Mouse (Mus musculus) liver, embryonic 13.5 days (tissue): ENCODE measurements around the gene Olfr1225. TPM values are rescaled to one million over a fixed set of nuclear protein-coding genes. Genes with fewer than 3 reads are reported as not detected.
"Not testable (repeated sequence)": the region's sequence is repeated elsewhere in the genome, so short reads cannot be mapped to it uniquely, and the experiment has no call there.

Experiments used
- ATAC-seq: fragments of 200-750 bp; cut with Nextera tagmentation; 2 replicates; pipeline ENCODE4 v1.8.0; 2017; ENCODE audit warnings: low read depth, mild to moderate bottlenecking, moderate number of reproducible peaks, moderate library complexity
- DNase-seq: peaks from one replicate; pipeline ENCODE4 v3.0.0; 2022
- H3K27ac ChIP-seq: fragments of 300-500 bp; sonication (generic); 2 replicates; pipeline ENCODE4 v1.5.1; 2015; ENCODE audit warnings: moderate library complexity, mild to moderate bottlenecking, inconsistent platforms
- H3K27me3 ChIP-seq: fragments of 300-500 bp; sonication (generic); 2 replicates; pipeline ENCODE4 v1.6.1; 2015; ENCODE audit warnings: mild to moderate bottlenecking, inconsistent platforms
- H3K36me3 ChIP-seq: fragments of 300-500 bp; sonication (generic); 2 replicates; pipeline ENCODE4 v1.6.1; 2015; ENCODE audit warnings: mild to moderate bottlenecking, inconsistent platforms
- H3K4me1 ChIP-seq: fragments of 300-500 bp; sonication (generic); replicated peaks from 2 replicates; pipeline ENCODE4 v1.6.1; 2015; ENCODE audit warnings: inconsistent platforms
- H3K4me2 ChIP-seq: fragments of 300-500 bp; sonication (generic); 2 replicates; pipeline ENCODE4 v1.6.1; 2015; ENCODE audit warnings: inconsistent platforms, mild to moderate bottlenecking, moderate library complexity
- H3K4me3 ChIP-seq: fragments of 300-500 bp; sonication (generic); replicated peaks from 2 replicates; pipeline ENCODE4 v1.5.1; 2015; ENCODE audit warnings: mild to moderate bottlenecking, inconsistent platforms
- H3K9ac ChIP-seq: fragments of 300-500 bp; sonication (generic); 2 replicates; pipeline ENCODE4 v1.6.1; 2015; ENCODE audit warnings: mild to moderate bottlenecking, inconsistent platforms
- H3K9me3 ChIP-seq: fragments of 300-500 bp; sonication (generic); replicated peaks from 2 replicates; pipeline ENCODE4 v1.6.1; 2016; ENCODE audit warnings: inconsistent platforms
- WGBS: fragments of 180-500 bp; shearing (Covaris S2); methylation state at CpG from one replicate; pipeline ENCODE4 v1.1.7; 2015; ENCODE audit not compliant: insufficient replicate concordance; 5-methylcytosine and 5-hydroxymethylcytosine counted together
- polyA plus RNA-seq: library from polyadenylated mRNA; unstranded; fragments of >200 nt; fragmentation: Nextera tagmentation; extraction: Ambion mirVana; gene quantifications from 2 replicates; pipeline ENCODE4 v1.2.1, GENCODE M21; 2015

Olfr1225 gene
- not detected in 2 replicates for polyA plus RNA-seq

- no peaks in the 10 kb centered on the region for H3K27me3 ChIP-seq
- no peak within 1 kb of the TSS for H3K4me2 ChIP-seq
- no peak for DNase-seq
- H3K4me1 ChIP-seq: no peaks in the 10 kb centered on the region
- H3K27ac ChIP-seq: no peak within 1 kb of the TSS
- H3K4me3 ChIP-seq: no peak within 1 kb of the TSS
- no peaks in the 10 kb centered on the region for H3K36me3 ChIP-seq
- H3K9me3 ChIP-seq: no peaks in the 10 kb centered on the region
- ATAC-seq: no peak
- 53% methylated on average over 1 of the region's 1 CpGs for WGBS
- no peak within 1 kb of the TSS for H3K9ac ChIP-seq
Measured at GRCm38 (mm10) chr2:89174569-89174968, at the start of gene Olfr1225. Gene Olfr1225 (minus strand): TSS chr2:89174669.

DNA sequence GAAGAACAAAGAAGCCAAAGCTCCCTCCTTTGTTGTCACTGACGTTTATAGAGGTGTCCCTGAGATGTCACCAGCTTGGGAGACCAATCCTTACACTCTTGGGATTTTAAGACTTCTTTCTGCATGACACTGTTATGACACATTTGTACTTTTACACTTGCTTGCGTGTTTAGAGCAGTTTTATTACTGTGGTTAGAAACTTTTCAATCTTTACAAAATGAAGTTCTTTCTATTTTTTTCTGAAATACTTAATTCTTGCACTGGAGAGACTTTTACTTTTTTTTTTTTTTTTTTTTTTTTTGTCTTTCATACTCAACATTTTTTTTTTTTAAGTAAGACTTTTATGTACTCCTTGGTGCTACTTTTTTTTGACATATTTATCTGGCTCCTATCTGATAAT, 25.5 kb upstream of the Olfr1225 start, which contains the start of gene Olfr1226:
TSS of gene Olfr1226 (minus strand) at position 101 of the 400 bp plus-strand sequence.
- Histone ChIP-seq H3K9ac (no peak within 1 kb of the TSS), H3K4me3 (no peak within 1 kb of the TSS), H3K9me3 (no peaks in the 10 kb centered on the region), H3K27me3 (no peaks in the 10 kb centered on the region), H3K4me1 (no peaks in the 10 kb centered on the region), H3K4me2 (no peak within 1 kb of the TSS), H3K27ac (no peak within 1 kb of the TSS), H3K36me3 (no peaks in the 10 kb centered on the region)
- no peak for DNase-seq
- WGBS: 49% methylated on average over 2 of the region's 2 CpGs
- no peak for ATAC-seq

GRCm38 (mm10) chr2:89196325-89196982, 22.0 kb upstream of the Olfr1225 start:
- Histone ChIP-seq H3K4me2 (no peak overlapping the region), H3K9me3 (no peaks in the 10 kb centered on the region), H3K36me3 (no peaks in the 10 kb centered on the region), H3K4me3 (no peak overlapping the region), H3K27ac (no peak overlapping the region), H3K4me1 (no peaks in the 10 kb centered on the region), H3K27me3 (no peaks in the 10 kb centered on the region), H3K9ac (no peak overlapping the region)
- ATAC-seq: no peak
- WGBS: 40% methylated on average over 3 of the region's 3 CpGs
- no peak for DNase-seq

DNA sequence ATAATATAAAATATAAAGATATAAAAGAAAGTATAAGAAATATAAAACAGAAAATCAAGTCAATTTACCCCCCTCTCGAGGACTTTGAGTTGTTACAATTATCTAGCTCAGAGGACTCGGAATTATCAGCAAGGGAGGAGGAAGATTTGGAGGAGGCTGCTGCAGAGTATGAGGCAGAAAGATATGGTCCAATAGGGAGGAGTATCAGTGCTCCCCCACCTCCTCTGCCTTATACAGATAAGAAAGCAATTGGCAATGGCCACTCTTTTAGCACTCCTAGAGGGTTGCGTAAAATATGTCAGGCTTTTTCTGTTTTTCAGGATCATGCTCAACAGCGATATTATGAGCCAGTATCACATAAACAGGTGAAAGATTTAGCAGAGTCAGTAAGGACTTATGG, 9.8 kb downstream of the Olfr1225 start:
- H3K27ac ChIP-seq, H3K9me3 ChIP-seq, H3K4me1 ChIP-seq, ATAC-seq, H3K36me3 ChIP-seq, H3K4me3 ChIP-seq, H3K4me2 ChIP-seq, DNase-seq, H3K9ac ChIP-seq, H3K27me3 ChIP-seq: not testable (repeated sequence)
- WGBS: 69% methylated on average over 4 of the region's 4 CpGs

DNA sequence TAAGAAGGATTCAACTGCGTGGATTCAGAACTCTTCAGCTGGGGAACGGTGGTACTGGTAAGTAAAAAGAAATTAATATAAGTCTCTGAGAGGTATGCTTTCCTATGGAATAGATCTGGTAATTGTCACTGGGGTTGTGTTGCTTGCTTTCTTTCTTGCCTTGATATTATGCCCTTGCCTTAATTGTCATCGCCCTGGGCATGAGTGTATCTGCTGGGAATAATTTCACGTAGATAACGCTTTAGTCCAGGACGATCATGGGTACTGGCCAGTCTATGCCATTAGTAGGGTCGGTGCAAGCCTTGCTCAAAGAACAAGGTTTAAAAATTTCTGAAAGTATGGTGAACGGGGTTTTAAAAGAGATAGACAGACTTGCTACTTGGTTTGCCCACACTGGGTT, 10.5 kb downstream of the Olfr1225 start, which contains the start of gene Olfr1224-ps1:
TSS of gene Olfr1224-ps1 (minus strand) at position 101 of the 400 bp plus-strand sequence.
- H3K9ac ChIP-seq, H3K4me1 ChIP-seq, ATAC-seq, H3K27ac ChIP-seq, H3K36me3 ChIP-seq, DNase-seq, H3K4me3 ChIP-seq, H3K9me3 ChIP-seq, H3K4me2 ChIP-seq, H3K27me3 ChIP-seq: not testable (repeated sequence)
- 77% methylated on average over 8 of the region's 8 CpGs for WGBS

GRCm38 (mm10) chr2:89151460-89151859, 23.0 kb downstream of the Olfr1225 start, which contains the start of gene Olfr1223:
Gene Olfr1223 (minus strand): TSS chr2:89151560.
- DNase-seq: no peak
- ATAC-seq: no peak
- no peak within 1 kb of the TSS for H3K9ac ChIP-seq
- H3K27ac ChIP-seq: no peak within 1 kb of the TSS
- H3K4me1 ChIP-seq: no peaks in the 10 kb centered on the region
- H3K36me3 ChIP-seq: no peaks in the 10 kb centered on the region
- no peaks in the 10 kb centered on the region for H3K9me3 ChIP-seq
- no peak within 1 kb of the TSS for H3K4me2 ChIP-seq
- no peak within 1 kb of the TSS for H3K4me3 ChIP-seq
- no peaks in the 10 kb centered on the region for H3K27me3 ChIP-seq
- WGBS: 26% methylated on average over 1 of the region's 1 CpGs

GRCm38 (mm10) chr2:89132954-89133353, 41.5 kb downstream of the Olfr1225 start, which contains the start of gene Olfr1222:
Gene Olfr1222 (minus strand): TSS chr2:89133054.
- ATAC-seq (no peak), DNase-seq (no peak)
- Histone ChIP-seq H3K27ac (no peak within 1 kb of the TSS), H3K4me3 (no peak within 1 kb of the TSS), H3K9ac (no peak within 1 kb of the TSS), H3K4me1 (no peaks in the 10 kb centered on the region), H3K36me3 (no peaks in the 10 kb centered on the region), H3K27me3 (no peaks in the 10 kb centered on the region), H3K4me2 (no peak within 1 kb of the TSS), H3K9me3 (no peaks in the 10 kb centered on the region)
- WGBS: 40% methylated on average over 3 of the region's 3 CpGs

Other genes with a start within 250 kb of the Olfr1225 start
- not detected in 2 replicates for gene Olfr1211, start 236.6 kb downstream of the Olfr1225 start, polyA plus RNA-seq
- not detected in 2 replicates for gene Olfr1212, start 220.7 kb downstream of the Olfr1225 start, polyA plus RNA-seq
- not detected in 2 replicates for gene Gm13762, start 194.4 kb downstream of the Olfr1225 start, polyA plus RNA-seq
- not detected in 2 replicates for gene Olfr1214, start 182.0 kb downstream of the Olfr1225 start, polyA plus RNA-seq
- not detected in 2 replicates for gene Olfr1215, start 167.7 kb downstream of the Olfr1225 start, polyA plus RNA-seq
- gene Olfr1216, start 156.3 kb downstream of the Olfr1225 start, polyA plus RNA-seq: not detected in 2 replicates
- gene Olfr1217, start 142.6 kb downstream of the Olfr1225 start, polyA plus RNA-seq: not detected in 2 replicates
- not detected in 2 replicates for gene Olfr1218, start 113.5 kb downstream of the Olfr1225 start, polyA plus RNA-seq
- gene Olfr1219, start 91.2 kb downstream of the Olfr1225 start, polyA plus RNA-seq: not detected in 2 replicates
- gene Olfr1220, start 67.8 kb downstream of the Olfr1225 start, polyA plus RNA-seq: not detected in 2 replicates
- gene Olfr1221, start 57.4 kb downstream of the Olfr1225 start, polyA plus RNA-seq: not detected in 2 replicates
- gene Olfr1222, start 41.6 kb downstream of the Olfr1225 start, polyA plus RNA-seq: not detected in 2 replicates
- gene Olfr1223, start 23.1 kb downstream of the Olfr1225 start, polyA plus RNA-seq: not detected in 2 replicates
- not detected in 2 replicates for gene Olfr1224-ps1, start 10.6 kb downstream of the Olfr1225 start, polyA plus RNA-seq
- gene Olfr1226, start 25.4 kb upstream of the Olfr1225 start, polyA plus RNA-seq: not detected in 2 replicates
- not detected in 2 replicates for gene Olfr1228, start 79.4 kb upstream of the Olfr1225 start, polyA plus RNA-seq
- not detected in 2 replicates for gene Olfr1229, start 113.3 kb upstream of the Olfr1225 start, polyA plus RNA-seq
- gene Olfr1230, start 122.6 kb upstream of the Olfr1225 start, polyA plus RNA-seq: not detected in 2 replicates
- gene Olfr1231, start 132.4 kb upstream of the Olfr1225 start, polyA plus RNA-seq: not detected in 2 replicates
- not detected in 2 replicates for gene Olfr1232, start 155.0 kb upstream of the Olfr1225 start, polyA plus RNA-seq
- gene Olfr1233, start 167.7 kb upstream of the Olfr1225 start, polyA plus RNA-seq: not detected in 2 replicates
- gene Olfr1234, start 190.2 kb upstream of the Olfr1225 start, polyA plus RNA-seq: not detected in 2 replicates
- gene Olfr1238, start 235.0 kb upstream of the Olfr1225 start, polyA plus RNA-seq: not detected in 2 replicates
- not detected in 2 replicates for gene Olfr1239, start 245.7 kb upstream of the Olfr1225 start, polyA plus RNA-seq